Mouse (Mus musculus) testis, adult 2 months (tissue): Measurements from ENCODE around the gene Zmiz2. TPM values are rescaled to one million over a fixed set of nuclear protein-coding genes. Genes with fewer than 3 reads are reported as not detected.

Source experiments
- H3K27ac ChIP-seq: fragments of 200-500 bp; 2 replicates; pipeline ENCODE4 v1.5.1; 2012; ENCODE audit warnings: low read depth, low read length; ENCODE audit not compliant: control insufficient read depth, insufficient read depth
- H3K27me3 ChIP-seq: fragments of 200-500 bp; 2 replicates; pipeline ENCODE4 v1.6.1; 2012; ENCODE audit warnings: mild to moderate bottlenecking, low read length, moderate library complexity; ENCODE audit not compliant: control insufficient read depth, insufficient read depth
- H3K36me3 ChIP-seq: fragments of 200-500 bp; 2 replicates; pipeline ENCODE4 v1.6.1; 2012; ENCODE audit warnings: mild to moderate bottlenecking, low read length; ENCODE audit not compliant: control insufficient read depth, insufficient read depth
- H3K4me1 ChIP-seq: fragments of 200-500 bp; 2 replicates; pipeline ENCODE4 v1.6.1; 2012; ENCODE audit warnings: low read length; ENCODE audit not compliant: control insufficient read depth, insufficient read depth
- H3K4me3 ChIP-seq: fragments of 200-500 bp; 2 replicates; pipeline ENCODE4 v1.5.1; 2012; ENCODE audit warnings: low read depth, mild to moderate bottlenecking, low read length, moderate library complexity, mixed read lengths; ENCODE audit not compliant: control insufficient read depth
- CTCF ChIP-seq: fragments of 200-500 bp; IDR thresholded peaks from 2 replicates; pipeline ENCODE4 v1.5.1; 2012; ENCODE audit warnings: low read depth, mild to moderate bottlenecking, inconsistent platforms, low read length, moderate library complexity; ENCODE audit not compliant: control insufficient read depth, insufficient read depth, insufficient replicate concordance
- POLR2A ChIP-seq: fragments of 200-500 bp; IDR thresholded peaks from 2 replicates; pipeline ENCODE4 v1.6.1; 2012; ENCODE audit warnings: low read depth, mild to moderate bottlenecking, inconsistent platforms, low read length, moderate library complexity; ENCODE audit not compliant: control insufficient read depth
- polyA plus RNA-seq: library from polyadenylated mRNA; depleted of rRNA; stranded (reverse); fragments of >200 nt; gene quantifications from 2 replicates; pipeline ENCODE4 v1.2.3, GENCODE M21; 2012

Gene Zmiz2
- polyA plus RNA-seq, 1 experiment, result 160 TPM

- no peak for TF ChIP-seq POLR2A
- peak; percentile 66; the same call in 1 of the 2 replicates for TF ChIP-seq CTCF
- H3K27ac ChIP-seq, result no peak overlapping the region
- no peaks in the 10 kb centered on the region for H3K27me3 ChIP-seq
- H3K4me1 ChIP-seq, result no peaks in the 10 kb centered on the region; the same call in 1 of the 2 replicates
- peaks cover 8% of the 10 kb centered on the region; the same call in 1 of the 2 replicates for H3K36me3 ChIP-seq
- no peak overlapping the region for H3K4me3 ChIP-seq
Observed at GRCm38 (mm10) chr11:6402515-6403510, 13.9 kb downstream of the Zmiz2 start.

- peaks cover 8% of the 10 kb centered on the region; the same call in 1 of the 2 replicates for H3K36me3 ChIP-seq
Observed at GRCm38 (mm10) chr11:6403830-6404405, 15.0 kb downstream of the Zmiz2 start.

GRCm38 (mm10) chr11:6404699-6405566, 16.1 kb downstream of the Zmiz2 start:
- Histone ChIP-seq H3K36me3 (peaks cover 2% of the 10 kb centered on the region; the same call in 1 of the 2 replicates), H3K4me3 (no peak overlapping the region), H3K27ac (peak overlapping the region; percentile 56), H3K27me3 (no peaks in the 10 kb centered on the region), H3K4me1 (no peaks in the 10 kb centered on the region; the same call in 1 of the 2 replicates)
- no peak for TF ChIP-seq POLR2A
- no peak for TF ChIP-seq CTCF

More at GRCm38 (mm10) chr11:6403830-6404405, 15.0 kb downstream of the Zmiz2 start:
- Histone ChIP-seq H3K27ac (no peak overlapping the region), H3K4me1 (no peaks in the 10 kb centered on the region; the same call in 1 of the 2 replicates), H3K4me3 (no peak overlapping the region), H3K27me3 (no peaks in the 10 kb centered on the region)
- TF ChIP-seq POLR2A (no peak), CTCF (no peak)

GRCm38 (mm10) chr11:6405591-6406081, 16.8 kb downstream of the Zmiz2 start:
- Histone ChIP-seq H3K4me3 (no peak overlapping the region), H3K27me3 (no peaks in the 10 kb centered on the region), H3K36me3 (peaks cover 2% of the 10 kb centered on the region; the same call in 1 of the 2 replicates), H3K4me1 (no peaks in the 10 kb centered on the region; the same call in 1 of the 2 replicates), H3K27ac (peak overlapping the region; percentile 56)
- TF ChIP-seq CTCF (no peak), POLR2A (no peak)

- Histone ChIP-seq H3K27me3 (no peaks in the 10 kb centered on the region), H3K36me3 (peaks cover 2% of the 10 kb centered on the region; the same call in 1 of the 2 replicates), H3K4me3 (no peak overlapping the region), H3K4me1 (peaks cover under 1% of the 10 kb centered on the region), H3K27ac (peak overlapping the region; percentile 22)
- no peak for TF ChIP-seq CTCF
- TF ChIP-seq POLR2A, result no peak
Observed at GRCm38 (mm10) chr11:6406251-6407161, 17.6 kb downstream of the Zmiz2 start.
